Mouse (Mus musculus): ENCODE measurements around the gene Tspan9. TPM values are rescaled to one million over a fixed set of nuclear protein-coding genes. Genes with fewer than 3 reads are reported as not detected.
A peak's percentile ranks its signal among the peaks of the same experiment; 100 is the strongest.

The Tspan9 gene
- polyA plus RNA-seq, 1 experiment, result 312 TPM

GRCm38 (mm10) chr6:127925915-127926314, 217.5 kb downstream of the Tspan9 start:
- WGBS, result 67% methylated on average over 9 of the region's 9 CpGs
- DNase-seq, result no peak
- H3K4me3 ChIP-seq (replicated peaks; ENCODE audit: extremely low read depth, low read depth, low read length), result no peak overlapping the region
- TF ChIP-seq POLR2A (IDR thresholded peaks at IDR 0.05; ENCODE audit: borderline replicate concordance, extremely low read depth, low read depth, low read length), result no peak
- no peak for TF ChIP-seq CTCF (IDR thresholded peaks at IDR 0.05; ENCODE audit: insufficient read depth, low read length)
- no peaks in the 10 kb centered on the region for H3K4me1 ChIP-seq (ENCODE audit: control insufficient read depth, insufficient read depth, low read length)

GRCm38 (mm10) chr6:127924750-127925149, 218.6 kb downstream of the Tspan9 start:
- no peak for DNase-seq
- 62% methylated on average over 6 of the region's 6 CpGs for WGBS
- Histone ChIP-seq H3K4me1 (ENCODE audit: control insufficient read depth, insufficient read depth, low read length) (no peaks in the 10 kb centered on the region), H3K4me3 (replicated peaks; ENCODE audit: extremely low read depth, low read depth, low read length) (no peak overlapping the region)
- TF ChIP-seq POLR2A (IDR thresholded peaks at IDR 0.05; ENCODE audit: borderline replicate concordance, extremely low read depth, low read depth, low read length) (no peak), CTCF (IDR thresholded peaks at IDR 0.05; ENCODE audit: insufficient read depth, low read length) (no peak)

GRCm38 (mm10) chr6:127923296-127923695, 220.1 kb downstream of the Tspan9 start:
- TF ChIP-seq POLR2A (IDR thresholded peaks at IDR 0.05; ENCODE audit: borderline replicate concordance, extremely low read depth, low read depth, low read length) (no peak), CTCF (IDR thresholded peaks at IDR 0.05; ENCODE audit: insufficient read depth, low read length) (no peak)
- no peaks in the 10 kb centered on the region for H3K4me1 ChIP-seq (ENCODE audit: control insufficient read depth, insufficient read depth, low read length)
- H3K4me3 ChIP-seq (replicated peaks; ENCODE audit: extremely low read depth, low read depth, low read length), result no peak overlapping the region
- WGBS, result 83% methylated on average over 9 of the region's 9 CpGs
- DNase-seq, result no peak

GRCm38 (mm10) chr6:127921996-127922395, 221.4 kb downstream of the Tspan9 start:
- no peak for TF ChIP-seq CTCF (IDR thresholded peaks at IDR 0.05; ENCODE audit: insufficient read depth, low read length)
- TF ChIP-seq POLR2A (IDR thresholded peaks at IDR 0.05; ENCODE audit: borderline replicate concordance, extremely low read depth, low read depth, low read length), result no peak
- no peak for DNase-seq
- 42% methylated on average over 9 of the region's 9 CpGs for WGBS
- Histone ChIP-seq H3K4me1 (ENCODE audit: control insufficient read depth, insufficient read depth, low read length) (no peaks in the 10 kb centered on the region), H3K4me3 (replicated peaks; ENCODE audit: extremely low read depth, low read depth, low read length) (no peak overlapping the region)

- peak; percentile 79 for DNase-seq
- TF ChIP-seq POLR2A (IDR thresholded peaks at IDR 0.05; ENCODE audit: borderline replicate concordance, extremely low read depth, low read depth, low read length) (no peak), CTCF (IDR thresholded peaks at IDR 0.05; ENCODE audit: insufficient read depth, low read length) (peak; percentile 83)
- WGBS, result 4% methylated on average over 8 of the region's 8 CpGs
- H3K4me1 ChIP-seq (ENCODE audit: control insufficient read depth, insufficient read depth, low read length), result no peaks in the 10 kb centered on the region
- H3K4me3 ChIP-seq (replicated peaks; ENCODE audit: extremely low read depth, low read depth, low read length), result no peak overlapping the region
Observed at GRCm38 (mm10) chr6:127920652-127921051, 222.7 kb downstream of the Tspan9 start.

- TF ChIP-seq CTCF (IDR thresholded peaks at IDR 0.05; ENCODE audit: insufficient read depth, low read length) (no peak), POLR2A (IDR thresholded peaks at IDR 0.05; ENCODE audit: borderline replicate concordance, extremely low read depth, low read depth, low read length) (no peak)
- DNase-seq, result no peak
- no peak overlapping the region for H3K4me3 ChIP-seq (replicated peaks; ENCODE audit: extremely low read depth, low read depth, low read length)
- no peaks in the 10 kb centered on the region for H3K4me1 ChIP-seq (ENCODE audit: control insufficient read depth, insufficient read depth, low read length)
- WGBS, result 67% methylated on average over 6 of the region's 6 CpGs
Observed at GRCm38 (mm10) chr6:127919491-127919890, 223.9 kb downstream of the Tspan9 start.

GRCm38 (mm10) chr6:127917712-127918111, 225.7 kb downstream of the Tspan9 start:
- no peak for DNase-seq
- no peaks in the 10 kb centered on the region for H3K4me1 ChIP-seq (ENCODE audit: control insufficient read depth, insufficient read depth, low read length)
- TF ChIP-seq CTCF (IDR thresholded peaks at IDR 0.05; ENCODE audit: insufficient read depth, low read length) (no peak), POLR2A (IDR thresholded peaks at IDR 0.05; ENCODE audit: borderline replicate concordance, extremely low read depth, low read depth, low read length) (no peak)
- no peak overlapping the region for H3K4me3 ChIP-seq (replicated peaks; ENCODE audit: extremely low read depth, low read depth, low read length)
- WGBS, result 73% methylated on average over 4 of the region's 4 CpGs

- WGBS, result 66% methylated on average over 3 of the region's 3 CpGs
- TF ChIP-seq POLR2A (IDR thresholded peaks at IDR 0.05; ENCODE audit: borderline replicate concordance, extremely low read depth, low read depth, low read length) (no peak), CTCF (IDR thresholded peaks at IDR 0.05; ENCODE audit: insufficient read depth, low read length) (no peak)
- Histone ChIP-seq H3K4me3 (replicated peaks; ENCODE audit: extremely low read depth, low read depth, low read length) (no peak overlapping the region), H3K4me1 (ENCODE audit: control insufficient read depth, insufficient read depth, low read length) (no peaks in the 10 kb centered on the region)
- DNase-seq, result no peak
Observed at GRCm38 (mm10) chr6:127916993-127917392, 226.4 kb downstream of the Tspan9 start.

GRCm38 (mm10) chr6:127912938-127913337, 230.5 kb downstream of the Tspan9 start:
- no peak overlapping the region for H3K4me3 ChIP-seq (replicated peaks; ENCODE audit: extremely low read depth, low read depth, low read length)

GRCm38 (mm10) chr6:127911687-127912086, 231.7 kb downstream of the Tspan9 start:
- DNase-seq, result no peak
- Histone ChIP-seq H3K4me1 (ENCODE audit: control insufficient read depth, insufficient read depth, low read length) (no peaks in the 10 kb centered on the region), H3K4me3 (replicated peaks; ENCODE audit: extremely low read depth, low read depth, low read length) (no peak overlapping the region)
- TF ChIP-seq CTCF (IDR thresholded peaks at IDR 0.05; ENCODE audit: insufficient read depth, low read length) (no peak), POLR2A (IDR thresholded peaks at IDR 0.05; ENCODE audit: borderline replicate concordance, extremely low read depth, low read depth, low read length) (no peak)
- 72% methylated on average over 4 of the region's 4 CpGs for WGBS

More at GRCm38 (mm10) chr6:127912938-127913337, 230.5 kb downstream of the Tspan9 start:
- no peak for DNase-seq
- H3K4me1 ChIP-seq (ENCODE audit: control insufficient read depth, insufficient read depth, low read length), result no peaks in the 10 kb centered on the region
- TF ChIP-seq CTCF (IDR thresholded peaks at IDR 0.05; ENCODE audit: insufficient read depth, low read length), result no peak
- no peak for TF ChIP-seq POLR2A (IDR thresholded peaks at IDR 0.05; ENCODE audit: borderline replicate concordance, extremely low read depth, low read depth, low read length)
- WGBS, result 80% methylated on average over 3 of the region's 3 CpGs

Other genes with a start within 250 kb of the Tspan9 start
- gene Tead4, start 157.2 kb upstream of the Tspan9 start, polyA plus RNA-seq (2012; rRNA removed), result 13.6 and 16.6 TPM in 2 replicates
- gene Tulp3, start 212.3 kb upstream of the Tspan9 start, polyA plus RNA-seq (2012; rRNA removed), result 15.7 and 21.5 TPM in 2 replicates
- gene Rhno1, start 219.3 kb upstream of the Tspan9 start, polyA plus RNA-seq (2012; rRNA removed), result 8.1 and 11.8 TPM in 2 replicates
- 3.0 and 5.5 TPM in 2 replicates for gene Foxm1, start 219.4 kb upstream of the Tspan9 start, polyA plus RNA-seq (2012; rRNA removed)
- gene Tex52, start 231.9 kb upstream of the Tspan9 start, polyA plus RNA-seq (2012; rRNA removed), result 0.10 and 0.18 TPM in 2 replicates
- gene Gm44596, start 231.9 kb upstream of the Tspan9 start, polyA plus RNA-seq (2012; rRNA removed), result not detected in 2 replicates